In the genomic region with DNA sequence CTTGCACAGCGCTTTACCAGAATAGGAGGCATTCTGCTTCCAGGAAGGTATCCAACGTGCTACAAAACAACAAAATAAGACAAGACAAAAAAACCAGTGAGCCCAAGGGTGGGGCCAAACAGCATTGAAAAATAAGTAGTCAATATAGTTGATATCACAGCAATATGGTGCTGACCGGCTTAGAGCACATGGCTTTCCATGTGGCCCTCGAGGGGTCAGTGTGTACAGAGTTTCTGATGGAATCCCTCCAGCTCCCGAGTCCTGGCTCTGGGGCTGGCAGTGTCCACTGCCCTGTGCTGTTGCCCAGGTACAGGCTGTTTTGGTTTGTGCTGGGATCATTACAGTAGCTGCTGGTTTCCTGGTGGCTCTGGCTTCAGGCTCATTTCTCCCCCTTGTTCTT, we compare ENCODE assay signal across 19 mouse cellular contexts. TPM values are rescaled to one million over a fixed set of nuclear protein-coding genes. Genes with fewer than 3 reads are reported as not detected.
A peak's percentile ranks its signal among the peaks of the same experiment; 100 is the strongest.
DNase-seq lines count a peak whose midpoint lies in the region.
"Had no signal": no experiment of that assay in that cellular context is flagged by ENCODE, and none has a peak within 500 bp of the region (broad histone marks: within the 10 kb centered on the region; RNA-seq: fewer than 3 reads in every experiment).

No protein-coding gene starts in this region.

- intact Hi-C loops in heart, postnatal 10 days (cut with DNase I), result no loop called here

- peaks cover 3% of the 10 kb centered on the region; the same call in 1 of the 2 replicates for H3K9me3 ChIP-seq in heart, embryonic 10.5 days

- H3K4me1 ChIP-seq in heart, embryonic 10.5 days, result no peaks in the 10 kb centered on the region

- H3K27ac ChIP-seq in heart, embryonic 10.5 days, result no peak overlapping the region

- H3K36me3 ChIP-seq in heart, embryonic 10.5 days, result 0 out of 2 replicates have a peak, but pooled peaks cover 3% of the 10 kb centered on the region
- H3K36me3 ChIP-seq: G1E had no signal

- no peak overlapping the region for H3K4me3 ChIP-seq in heart, embryonic 10.5 days

- 84% methylated on average over 5 of the region's 5 CpGs for WGBS in heart, embryonic 10.5 days

- DNase-seq in heart, adult 11 months, result peak; percentile 73
- no peak for DNase-seq in heart, postnatal 10 days
- DNase-seq in heart, embryonic 10.5 days (ENCODE audit: low spot score), result peak; percentile 58
- DNase-seq in heart, adult 18-20 months, result no peak
- DNase-seq: adrenal gland, adult 2 months; adrenal gland, adult 8-10 months; adrenal gland, postnatal 10 days; adrenal gland, postnatal 14 days; adrenal gland, postnatal 25 days; adrenal gland, postnatal 36 days; B cell, adult 2 months; cerebellum, adult 11 months; cerebellum, adult 11-12 months; cerebellum, adult 18-20 months had no signal

- H3K27me3 ChIP-seq in heart, embryonic 10.5 days (ENCODE audit: insufficient read depth, poor library complexity, severe bottlenecking), result no peaks in the 10 kb centered on the region
- H3K27me3 ChIP-seq: CH12.LX, Patski had no signal

RNA-seq across cellular contexts. Expression of a gene that starts 35.7 kb away (rescaled TPM):
- total RNA-seq in heart, postnatal 10 days (2021), result 10 to 100 TPM; 17.0 to 17.3 TPM
- 8.3 and 11.2 TPM in 2 replicates for polyA plus RNA-seq in heart, embryonic 10.5 days (2016; fragmentation: Nextera tagmentation; extraction: Ambion mirVana)
- total RNA-seq in heart, adult 18-20 months (2021), result 10 to 100 TPM in 1 of 2 experiments, 1 to 10 TPM in 1; 8.8 to 11.5 TPM
- total RNA-seq: CH12.LX, MEL had no signal
- polyA plus RNA-seq: C2C12, G1E had no signal

Comparison
In these comparisons a context has a peak if more than half of its experiments do, and no peak if none do; other contexts are left out.
1. DNase-seq: peak in heart, adult 11 months (single experiment) and heart, embryonic 10.5 days (single experiment); none in heart, postnatal 10 days (0 of 2) and heart, adult 18-20 months (0 of 2).